Mouse (Mus musculus) intestine, embryonic 15.5 days (tissue): ENCODE measurements around the gene Smad1. TPM values are rescaled to one million over a fixed set of nuclear protein-coding genes. Genes with fewer than 3 reads are reported as not detected.
"Not testable (repeated sequence)": the region's sequence is repeated elsewhere in the genome, so short reads cannot be mapped to it uniquely, and the experiment has no call there.

Experiments
- ATAC-seq: fragments of 200-750 bp; cut with Nextera tagmentation; 2 replicates; pipeline ENCODE4 v1.8.0; 2017; ENCODE audit warnings: moderate TSS enrichment, moderate library complexity
- H3K27ac ChIP-seq: fragments of 300-500 bp; sonication (generic); 2 replicates; pipeline ENCODE4 v1.5.1; 2015; ENCODE audit warnings: mild to moderate bottlenecking, inconsistent platforms
- H3K27me3 ChIP-seq: fragments of 300-500 bp; sonication (generic); replicated peaks from 2 replicates; pipeline ENCODE4 v1.6.1; 2015; ENCODE audit warnings: inconsistent platforms
- H3K36me3 ChIP-seq: fragments of 300-500 bp; sonication (generic); 2 replicates; pipeline ENCODE4 v1.6.1; 2015; ENCODE audit warnings: inconsistent platforms
- H3K4me1 ChIP-seq: fragments of 300-500 bp; sonication (generic); replicated peaks from 2 replicates; pipeline ENCODE4 v1.6.1; 2015; ENCODE audit warnings: inconsistent platforms
- H3K4me2 ChIP-seq: fragments of 300-500 bp; sonication (generic); replicated peaks from 2 replicates; pipeline ENCODE4 v1.6.1; 2015; ENCODE audit warnings: mild to moderate bottlenecking, inconsistent platforms
- H3K4me3 ChIP-seq: fragments of 300-500 bp; sonication (generic); replicated peaks from 2 replicates; pipeline ENCODE4 v1.5.1; 2015; ENCODE audit warnings: inconsistent platforms
- H3K9ac ChIP-seq: fragments of 300-500 bp; sonication (generic); 2 replicates; pipeline ENCODE4 v1.6.1; 2015; ENCODE audit warnings: inconsistent platforms
- H3K9me3 ChIP-seq: fragments of 300-500 bp; sonication (generic); 2 replicates; pipeline ENCODE4 v1.6.1; 2016; ENCODE audit warnings: inconsistent platforms
- WGBS: fragments of 180-500 bp; shearing (Covaris S2); methylation state at CpG from one replicate; pipeline ENCODE4 v1.1.7; 2015; 5-methylcytosine and 5-hydroxymethylcytosine counted together
- polyA plus RNA-seq: library from polyadenylated mRNA; unstranded; fragments of >200 nt; fragmentation: Nextera tagmentation; extraction: Ambion mirVana; gene quantifications from 2 replicates; pipeline ENCODE4 v1.2.1, GENCODE M21; 2015

The Smad1 gene
- 37.6 and 39.9 TPM in 2 replicates for polyA plus RNA-seq

DNA sequence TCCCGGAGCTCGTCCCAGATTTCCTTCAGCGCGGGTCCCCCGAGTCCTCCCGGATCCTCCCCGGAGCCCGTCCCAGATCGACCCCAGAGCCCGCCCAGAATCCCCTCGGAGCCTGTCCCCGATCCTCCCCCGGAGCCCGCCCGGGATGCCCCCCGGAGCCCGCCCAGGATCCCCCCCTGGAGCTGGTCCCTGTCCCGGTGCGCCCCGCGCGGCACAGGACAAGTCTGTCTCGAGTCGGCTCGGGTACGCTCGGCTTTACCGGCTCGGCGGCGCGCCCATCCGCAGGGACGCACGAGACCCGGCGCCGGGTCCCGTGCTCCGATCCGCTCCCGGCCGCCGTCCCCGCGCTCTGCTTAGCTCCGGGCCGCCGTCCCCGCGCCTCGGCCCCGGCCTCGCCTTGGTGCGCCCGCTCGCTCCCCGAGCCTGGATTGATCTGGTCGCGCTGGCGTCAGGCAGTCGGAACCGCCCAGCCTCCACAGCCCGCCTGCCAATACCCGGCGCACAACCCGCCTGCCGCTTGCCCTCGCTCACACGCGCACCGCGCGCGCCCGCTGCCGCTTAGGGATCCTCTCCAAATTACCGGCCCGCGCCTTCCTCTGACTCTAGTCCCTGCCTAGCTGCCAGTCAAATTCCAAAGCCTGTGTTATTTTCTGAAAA is at the start of gene Smad1:
Smad1 (minus strand) TSS at position 525 of the 657 bp plus-strand sequence.
- under 1% methylated on average over 79 of the region's 80 CpGs for WGBS
- ATAC-seq, result peak; percentile 97

DNA sequence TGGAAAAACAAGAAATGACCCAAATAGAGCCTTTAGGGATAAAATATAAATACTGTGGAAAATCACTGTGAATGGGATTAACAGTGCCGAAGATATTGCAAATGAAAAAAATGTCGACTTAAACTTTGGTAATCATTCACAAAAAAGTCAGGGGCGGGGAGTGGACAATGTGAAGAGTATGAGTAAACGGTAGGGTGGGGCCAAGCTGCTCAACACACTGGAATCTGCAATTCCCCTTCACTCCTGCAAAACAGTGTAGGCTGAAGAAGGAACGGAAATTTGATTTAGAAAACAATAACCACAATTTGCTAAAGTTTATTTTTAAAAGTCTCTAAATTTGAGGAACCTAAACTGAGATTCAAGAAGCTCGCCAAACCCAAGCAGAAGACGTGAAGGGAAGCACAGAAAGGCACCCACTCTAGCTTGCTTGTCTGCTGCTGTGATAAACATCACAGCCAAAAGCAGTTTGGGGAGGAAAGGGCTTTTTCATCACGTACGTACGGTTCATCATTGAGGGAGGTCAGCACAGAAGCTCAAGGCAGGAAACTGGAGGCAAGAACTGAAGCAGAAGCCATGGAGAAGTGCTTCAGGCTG is 48.0 kb upstream of the Smad1 start:
- Histone ChIP-seq H3K4me2 (no peak overlapping the region), H3K36me3 (no peaks in the 10 kb centered on the region), H3K9ac (no peak overlapping the region), H3K27me3 (no peaks in the 10 kb centered on the region), H3K9me3 (no peaks in the 10 kb centered on the region), H3K4me1 (no peaks in the 10 kb centered on the region), H3K4me3 (no peak overlapping the region), H3K27ac (no peak overlapping the region)
- WGBS, result 58% methylated on average over 10 of the region's 10 CpGs
- no peak for ATAC-seq

More for the DNA sequence above, at the start of gene Smad1:
- Histone ChIP-seq H3K4me3 (peak within 1 kb of the TSS; percentile 91), H3K9ac (peak within 1 kb of the TSS; percentile 98), H3K4me2 (peak within 1 kb of the TSS; percentile 75), H3K9me3 (no peaks in the 10 kb centered on the region), H3K4me1 (peaks cover 16% of the 10 kb centered on the region; the same call in 1 of the 2 replicates), H3K27me3 (no peaks in the 10 kb centered on the region), H3K27ac (peak within 1 kb of the TSS; percentile 97), H3K36me3 (no peaks in the 10 kb centered on the region)

DNA sequence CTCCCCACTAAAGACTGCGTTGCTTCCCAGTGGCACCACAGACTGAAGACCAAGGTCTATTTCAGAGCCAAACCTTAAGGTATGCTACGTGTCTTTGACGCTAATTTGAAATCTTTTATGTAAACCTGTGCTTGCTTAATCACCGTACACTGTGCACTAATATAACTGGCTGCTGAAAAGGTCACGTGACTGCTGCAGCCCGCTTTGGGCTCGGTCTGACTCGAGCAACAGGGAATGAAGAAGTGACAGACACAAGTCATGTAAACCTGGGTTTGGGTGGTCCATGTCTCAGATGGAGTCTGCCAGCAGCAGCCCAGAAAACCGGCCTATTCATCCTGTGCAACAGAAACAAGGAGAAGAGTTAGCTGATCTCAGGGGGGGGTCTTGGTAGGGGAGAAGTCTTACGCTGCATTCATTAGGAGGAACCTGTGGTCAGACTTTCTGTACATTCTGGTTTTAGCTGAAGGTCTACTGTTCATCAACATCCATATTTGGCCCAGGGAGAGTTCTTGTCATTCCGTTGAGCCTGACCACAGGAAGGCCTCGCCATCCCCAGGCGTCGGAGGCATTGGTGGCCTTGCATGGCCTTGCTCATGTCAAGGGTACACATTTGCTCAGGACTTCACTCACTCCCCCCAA is 44.3 kb upstream of the Smad1 start:
- Histone ChIP-seq H3K4me3 (no peak overlapping the region), H3K9ac (no peak overlapping the region), H3K9me3 (no peaks in the 10 kb centered on the region), H3K36me3 (no peaks in the 10 kb centered on the region), H3K4me1 (no peaks in the 10 kb centered on the region), H3K27ac (no peak overlapping the region), H3K4me2 (no peak overlapping the region), H3K27me3 (no peaks in the 10 kb centered on the region)
- WGBS, result 82% methylated on average over 14 of the region's 14 CpGs
- no peak for ATAC-seq

DNA sequence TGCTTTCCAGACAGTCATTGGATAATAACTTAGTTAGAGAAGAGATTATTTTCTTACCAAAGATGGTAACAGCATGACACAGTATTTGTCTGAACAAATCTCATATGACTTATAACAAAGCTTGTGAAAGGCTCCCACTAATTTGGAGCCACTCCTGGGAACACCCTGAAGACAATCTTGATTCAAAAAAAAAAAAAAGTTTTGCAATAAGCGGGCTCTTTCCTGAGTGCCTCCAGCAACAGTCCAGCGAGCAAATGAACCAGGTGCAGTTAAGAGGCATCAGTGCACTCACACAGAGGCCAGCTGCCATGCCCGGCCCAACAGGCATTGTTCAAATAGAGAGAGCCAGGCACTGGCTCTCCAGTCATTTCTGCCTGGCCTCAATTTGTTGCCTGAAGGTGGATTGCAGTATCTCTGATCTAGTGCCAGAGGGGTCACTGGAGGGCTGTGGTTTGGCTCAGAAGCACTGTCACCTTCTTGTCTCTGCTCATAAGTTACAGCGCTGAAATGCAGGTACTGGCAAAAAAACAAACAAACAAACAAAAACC is 34.7 kb upstream of the Smad1 start:
- Histone ChIP-seq H3K27ac (no peak overlapping the region), H3K4me1 (no peaks in the 10 kb centered on the region), H3K9me3 (no peaks in the 10 kb centered on the region), H3K4me3 (no peak overlapping the region), H3K36me3 (no peaks in the 10 kb centered on the region), H3K4me2 (no peak overlapping the region), H3K27me3 (no peaks in the 10 kb centered on the region), H3K9ac (no peak overlapping the region)
- no peak for ATAC-seq
- WGBS, result 60% methylated on average over 4 of the region's 4 CpGs

DNA sequence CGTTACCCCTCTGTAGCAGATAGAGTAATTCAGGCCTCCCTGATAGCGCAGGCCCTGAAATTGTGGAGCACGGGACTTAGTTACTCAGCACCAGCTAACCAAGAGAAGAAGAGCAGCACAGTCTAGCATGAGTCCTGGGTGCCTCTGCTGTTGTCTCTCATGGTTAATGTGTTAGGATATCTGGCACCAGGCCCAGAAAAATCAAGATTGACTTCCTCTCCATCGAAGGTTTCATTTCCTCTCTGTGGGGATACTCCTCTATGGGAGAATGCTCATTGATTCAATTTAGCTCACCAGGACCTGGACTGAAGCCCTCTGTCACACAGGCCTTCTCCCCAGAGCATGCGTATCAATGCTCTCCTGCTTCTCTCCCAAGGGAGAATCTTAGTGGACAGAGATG is 15.6 kb upstream of the Smad1 start:
- WGBS, result 62% methylated on average over 5 of the region's 5 CpGs
- Histone ChIP-seq H3K27me3 (no peaks in the 10 kb centered on the region), H3K36me3 (no peaks in the 10 kb centered on the region), H3K27ac (no peak overlapping the region), H3K9me3 (no peaks in the 10 kb centered on the region), H3K4me2 (no peak overlapping the region), H3K9ac (no peak overlapping the region), H3K4me3 (no peak overlapping the region), H3K4me1 (0 out of 2 replicates have a peak, but pooled peaks cover 6% of the 10 kb centered on the region)
- ATAC-seq, result 0 out of 2 replicates have a peak, but pooled peaks have one; percentile 36

DNA sequence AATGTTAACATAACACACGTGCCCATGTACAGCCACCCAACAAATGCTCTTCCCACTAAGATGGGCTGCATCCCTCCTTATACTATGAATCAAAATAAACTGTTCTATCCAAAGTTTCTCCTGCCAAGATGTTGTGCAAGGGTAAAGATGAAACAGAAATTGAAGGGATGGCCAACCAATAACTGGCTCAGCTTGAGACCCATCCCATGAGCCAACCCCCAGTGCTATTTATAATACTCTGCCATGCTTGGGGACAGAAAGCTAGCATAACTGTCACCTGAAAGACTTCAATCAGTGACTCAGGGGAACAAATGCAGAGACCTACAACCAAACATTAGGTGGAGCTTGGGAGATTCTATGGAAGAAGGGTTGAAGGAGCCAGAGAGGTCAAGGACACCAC is 11.2 kb upstream of the Smad1 start:
- H3K36me3 ChIP-seq, result no peaks in the 10 kb centered on the region
- ATAC-seq, result no peak
- 58% methylated on average over 1 of the region's 1 CpGs for WGBS
- no peak overlapping the region for H3K27ac ChIP-seq
- H3K9me3 ChIP-seq, result no peaks in the 10 kb centered on the region
- no peaks in the 10 kb centered on the region for H3K27me3 ChIP-seq
- no peak overlapping the region for H3K9ac ChIP-seq
- H3K4me1 ChIP-seq, result 0 out of 2 replicates have a peak, but pooled peaks cover 6% of the 10 kb centered on the region
- H3K4me2 ChIP-seq, result no peak overlapping the region
- H3K4me3 ChIP-seq, result no peak overlapping the region

DNA sequence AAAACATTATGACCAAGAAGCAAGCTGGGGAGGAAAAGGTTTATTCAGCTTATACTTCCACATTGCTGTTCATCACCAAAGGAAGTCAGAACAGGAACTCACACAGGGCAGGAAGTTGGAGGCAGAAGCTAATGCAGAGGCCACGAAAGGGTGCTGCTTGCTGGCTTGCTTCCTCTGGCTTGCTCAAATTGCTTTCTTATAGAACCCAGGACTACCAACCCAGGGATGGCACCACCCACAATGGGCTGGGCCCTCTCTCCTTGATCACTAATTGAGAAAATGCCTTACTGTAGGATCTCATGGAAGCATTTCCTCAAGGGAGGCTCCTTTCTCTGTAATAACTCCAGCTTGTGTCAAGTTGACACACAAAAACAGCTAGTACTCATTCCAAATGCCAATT is 8.0 kb upstream of the Smad1 start:
- H3K27me3 ChIP-seq, H3K9me3 ChIP-seq, H3K27ac ChIP-seq, H3K4me2 ChIP-seq, H3K4me1 ChIP-seq, H3K9ac ChIP-seq, H3K4me3 ChIP-seq, ATAC-seq, H3K36me3 ChIP-seq: not testable (repeated sequence)
- WGBS, result 72% methylated on average over 1 of the region's 1 CpGs

DNA sequence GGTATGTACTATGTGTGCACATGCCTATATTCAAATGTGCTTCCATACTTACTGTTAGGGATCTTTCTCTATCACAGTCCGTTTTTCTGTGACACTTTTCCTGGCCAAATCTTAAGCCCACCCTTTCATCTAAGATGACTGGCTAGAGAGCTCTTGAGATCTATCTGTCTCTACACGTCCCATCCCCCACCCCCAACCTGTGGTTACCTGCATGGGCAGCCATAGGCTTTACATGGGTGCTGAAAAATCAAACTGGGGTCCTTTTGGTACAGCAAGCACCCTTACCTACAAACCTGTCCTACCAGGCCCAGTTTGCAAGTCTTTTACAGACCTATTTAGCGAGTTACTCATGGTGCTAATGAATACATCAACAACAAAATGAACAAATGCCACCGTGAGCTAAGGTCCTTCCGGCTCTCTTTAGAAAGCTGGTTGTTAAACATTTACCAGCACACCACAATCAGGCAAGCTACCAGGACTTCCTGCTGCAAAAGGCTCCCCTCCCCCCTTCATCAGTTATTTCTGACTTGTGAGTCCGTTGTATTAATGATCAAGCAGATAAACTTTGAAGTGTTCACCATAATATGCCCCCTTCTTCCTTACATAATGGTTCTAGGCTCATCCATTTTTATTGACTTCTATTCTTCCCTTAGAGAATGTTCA is 5.7 kb upstream of the Smad1 start:
- H3K27me3 ChIP-seq, result no peaks in the 10 kb centered on the region
- H3K4me3 ChIP-seq, result no peak overlapping the region
- H3K4me2 ChIP-seq, result peak overlapping the region; percentile 33; the same call in 1 of the 2 replicates
- H3K9me3 ChIP-seq, result no peaks in the 10 kb centered on the region
- no peaks in the 10 kb centered on the region for H3K36me3 ChIP-seq
- peak; percentile 80 for ATAC-seq
- H3K4me1 ChIP-seq, result no peaks in the 10 kb centered on the region
- no peak overlapping the region for H3K9ac ChIP-seq
- 49% methylated on average over 6 of the region's 6 CpGs for WGBS
- no peak overlapping the region for H3K27ac ChIP-seq

DNA sequence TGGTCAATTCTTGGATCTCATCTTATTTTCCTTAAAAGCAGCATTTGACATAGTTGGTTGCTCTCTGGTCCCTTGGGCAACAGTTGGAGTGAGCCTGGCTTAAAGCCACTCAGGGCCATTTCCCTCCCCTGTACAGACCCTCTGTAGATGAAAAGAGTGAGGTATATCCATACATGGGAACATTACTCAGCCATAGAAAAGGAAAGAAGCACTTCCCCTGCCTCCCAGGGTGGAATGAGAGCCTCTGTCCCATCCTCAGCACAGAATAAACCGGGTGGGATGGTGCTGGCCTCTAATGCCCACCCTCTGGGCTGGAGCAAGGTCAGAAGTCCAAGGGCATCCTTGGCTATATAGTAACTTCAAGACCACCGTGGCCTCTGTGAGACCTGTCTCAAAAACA is 1.4 kb upstream of the Smad1 start:
- Histone ChIP-seq H3K4me1 (peaks cover 11% of the 10 kb centered on the region; the same call in 1 of the 2 replicates), H3K27ac (no peak overlapping the region), H3K4me3 (no peak overlapping the region), H3K4me2 (no peak overlapping the region), H3K9ac (no peak overlapping the region), H3K27me3 (no peaks in the 10 kb centered on the region), H3K36me3 (no peaks in the 10 kb centered on the region), H3K9me3 (no peaks in the 10 kb centered on the region)
- ATAC-seq, result no peak
- 80% methylated on average over 2 of the region's 2 CpGs for WGBS

DNA sequence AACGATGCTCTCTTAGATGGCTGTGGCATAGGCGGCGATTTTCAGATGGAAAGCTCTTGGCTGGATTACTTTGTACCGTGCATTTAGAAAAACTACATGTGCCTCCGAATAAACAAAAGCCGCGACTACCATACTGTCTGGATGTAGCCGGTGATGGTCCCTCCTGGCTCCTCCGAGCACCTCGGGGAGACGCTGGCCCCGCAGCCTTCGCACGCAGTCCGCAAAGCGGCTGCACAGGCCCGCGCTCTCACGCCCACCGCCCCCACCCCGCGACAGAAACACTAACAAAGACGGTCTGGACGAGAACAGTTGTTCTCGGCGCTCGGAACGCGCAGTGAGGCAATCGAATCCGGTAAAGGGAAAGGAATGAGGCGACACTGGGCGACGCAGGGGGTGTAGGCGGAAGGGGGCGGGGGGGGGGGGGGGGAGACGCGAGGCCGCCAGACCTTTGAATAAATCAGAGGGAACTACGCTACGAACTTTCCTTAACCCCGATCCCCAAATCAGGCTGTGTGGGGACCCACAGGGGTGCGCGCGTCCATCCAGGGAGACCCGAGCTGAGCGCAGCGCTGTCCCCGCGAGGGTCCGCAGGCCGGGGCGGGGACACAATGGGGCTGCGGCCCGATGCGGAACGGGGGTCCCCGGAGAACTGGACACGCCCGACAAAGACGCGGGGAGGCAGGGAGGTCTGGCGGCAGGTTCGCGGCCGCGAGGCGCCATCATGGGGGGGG is 902 bp downstream of the Smad1 start:
- Histone ChIP-seq H3K9me3 (no peaks in the 10 kb centered on the region), H3K4me1 (peaks cover 21% of the 10 kb centered on the region; the same call in 1 of the 2 replicates), H3K36me3 (no peaks in the 10 kb centered on the region), H3K9ac (peak overlapping the region; percentile 98), H3K4me2 (peak overlapping the region; percentile 75), H3K27me3 (no peaks in the 10 kb centered on the region), H3K27ac (peak overlapping the region; percentile 97), H3K4me3 (peak overlapping the region; percentile 91)
- ATAC-seq, result peak; percentile 57
- under 1% methylated on average over 63 of the region's 68 CpGs for WGBS

DNA sequence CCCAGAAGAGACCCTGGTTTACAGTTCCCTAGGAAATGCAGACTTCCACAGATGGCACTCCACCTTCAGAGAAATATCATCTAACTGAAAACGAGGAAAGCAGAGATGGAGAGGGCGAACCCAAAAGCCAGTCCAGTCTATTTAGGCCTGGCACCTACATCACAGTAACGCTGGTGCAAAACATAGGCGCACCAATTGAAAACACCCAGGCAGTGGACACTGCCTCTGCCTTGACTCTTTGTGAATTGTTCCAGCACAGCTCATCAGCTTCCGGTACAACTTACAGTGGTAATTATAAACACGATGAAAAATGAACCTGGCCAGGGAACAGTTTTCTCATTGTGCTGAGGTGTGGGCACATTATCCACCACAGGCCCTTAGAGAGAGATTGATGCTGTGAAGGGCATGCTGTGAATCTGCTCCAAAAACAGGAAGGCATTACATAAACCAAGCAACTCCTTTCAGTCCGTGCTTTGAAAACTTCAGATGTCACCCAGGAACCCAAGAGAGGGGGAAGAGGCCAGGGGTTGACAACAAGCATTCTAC is 1.5 kb downstream of the Smad1 start:
- ATAC-seq, result no peak
- Histone ChIP-seq H3K27ac (peak overlapping the region; percentile 97), H3K9me3 (no peaks in the 10 kb centered on the region), H3K4me3 (peak overlapping the region; percentile 91), H3K27me3 (no peaks in the 10 kb centered on the region), H3K4me1 (peaks cover 21% of the 10 kb centered on the region; the same call in 1 of the 2 replicates), H3K36me3 (no peaks in the 10 kb centered on the region), H3K9ac (peak overlapping the region; percentile 98), H3K4me2 (peak overlapping the region; percentile 75)
- 21% methylated on average over 7 of the region's 7 CpGs for WGBS
